Mouse (Mus musculus): ENCODE measurements around the gene Gab3.
"Not testable (repeated sequence)": the region's sequence is repeated elsewhere in the genome, so short reads cannot be mapped to it uniquely, and the experiment has no call there.

The Gab3 gene

GRCm38 (mm10) chrX:75035162-75035561 is 50.1 kb downstream of the Gab3 start:
- DNase-seq (ENCODE audit: low read depth, low spot score) = no peak

DNA sequence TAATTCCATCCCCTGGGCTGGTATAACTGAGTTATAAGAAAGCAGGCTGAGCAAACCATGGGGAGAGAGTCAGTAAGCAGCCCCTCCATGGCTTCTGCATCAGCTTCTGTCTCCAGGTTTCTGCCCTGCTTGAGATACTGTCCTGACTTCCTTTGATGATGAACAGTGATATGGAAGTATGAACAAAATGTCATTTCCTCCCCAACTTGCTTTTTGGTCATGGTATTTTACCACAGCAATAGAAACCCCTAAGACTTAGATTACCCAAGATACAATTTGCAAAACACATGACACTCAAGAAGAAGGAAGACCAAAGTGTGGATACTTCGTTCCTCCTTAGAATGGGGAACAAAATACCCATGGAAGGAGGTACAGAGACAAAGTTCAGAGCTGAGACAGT is 51.2 kb downstream of the Gab3 start:
- DNase-seq (ENCODE audit: low read depth, low spot score) = not testable (repeated sequence)

- DNase-seq (ENCODE audit: low read depth, low spot score) = no peak
Measured at GRCm38 (mm10) chrX:74983734-74984133, 101.5 kb downstream of the Gab3 start.

DNA sequence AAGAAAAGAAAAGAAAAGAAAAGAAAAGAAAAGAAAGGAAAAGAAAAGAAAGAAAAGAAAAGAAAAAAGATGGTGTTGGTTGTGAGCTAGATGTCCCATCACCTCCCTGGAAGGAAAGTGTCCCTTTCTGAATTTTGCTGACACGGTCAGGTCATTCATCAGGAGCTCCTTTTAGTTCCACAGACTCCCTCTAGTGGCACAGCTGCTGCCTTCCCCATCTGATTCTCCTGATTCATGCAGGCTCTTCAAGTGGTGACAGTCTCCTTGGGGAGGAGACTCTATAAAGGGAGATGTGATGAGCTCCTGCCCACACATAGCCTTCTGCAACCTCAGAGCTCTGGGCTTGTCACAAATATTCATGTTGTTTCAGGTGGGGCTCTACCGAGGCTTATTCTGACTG is 122.4 kb downstream of the Gab3 start:
- DNase-seq (ENCODE audit: low read depth, low spot score) = not testable (repeated sequence)

- DNase-seq (ENCODE audit: low read depth, low spot score) = not testable (repeated sequence)
Measured at GRCm38 (mm10) chrX:74959161-74959560, 126.1 kb downstream of the Gab3 start.

All from embryo, embryonic 11.5 days (tissue).